Mouse (Mus musculus) MEL (cell line): ENCODE data around the gene Hsd17b12.

Experiments used
- EP300 ChIP-seq, 2 experiments: IDR thresholded peaks; 2 replicates each; pipeline ENCODE4 v1.6.1; 2011; ENCODE audit warnings: improper control_type of control experiment in 2 of 2, low read length in 2 of 2, low read depth in 1 of 2, mild to moderate bottlenecking in 1 of 2
- JUND ChIP-seq: IDR thresholded peaks from 2 replicates; pipeline ENCODE4 v1.6.1; 2011; ENCODE audit warnings: low read depth, mild to moderate bottlenecking, improper control_type of control experiment, low read length
- POLR2A ChIP-seq, 2 experiments: IDR thresholded peaks; 2 replicates each; pipeline ENCODE4 v1.6.1; 2011 to 2012; ENCODE audit warnings: low read length in 2 of 2, mild to moderate bottlenecking in 2 of 2, control low read depth in 1 of 2, improper control_type of control experiment in 1 of 2, low read depth in 1 of 2, moderate library complexity in 1 of 2; ENCODE audit not compliant: control insufficient read depth in 1 of 2, insufficient read depth in 1 of 2, poor library complexity in 1 of 2
- SIN3A ChIP-seq: IDR thresholded peaks from 2 replicates; pipeline ENCODE4 v1.6.1; 2012; ENCODE audit warnings: low read length, improper control_type of control experiment, inconsistent platforms
- TAL1 ChIP-seq: IDR thresholded peaks from 2 replicates; pipeline ENCODE4 v1.6.1; 2012; ENCODE audit warnings: mild to moderate bottlenecking, inconsistent platforms, low read length, moderate library complexity, mixed read lengths

DNA sequence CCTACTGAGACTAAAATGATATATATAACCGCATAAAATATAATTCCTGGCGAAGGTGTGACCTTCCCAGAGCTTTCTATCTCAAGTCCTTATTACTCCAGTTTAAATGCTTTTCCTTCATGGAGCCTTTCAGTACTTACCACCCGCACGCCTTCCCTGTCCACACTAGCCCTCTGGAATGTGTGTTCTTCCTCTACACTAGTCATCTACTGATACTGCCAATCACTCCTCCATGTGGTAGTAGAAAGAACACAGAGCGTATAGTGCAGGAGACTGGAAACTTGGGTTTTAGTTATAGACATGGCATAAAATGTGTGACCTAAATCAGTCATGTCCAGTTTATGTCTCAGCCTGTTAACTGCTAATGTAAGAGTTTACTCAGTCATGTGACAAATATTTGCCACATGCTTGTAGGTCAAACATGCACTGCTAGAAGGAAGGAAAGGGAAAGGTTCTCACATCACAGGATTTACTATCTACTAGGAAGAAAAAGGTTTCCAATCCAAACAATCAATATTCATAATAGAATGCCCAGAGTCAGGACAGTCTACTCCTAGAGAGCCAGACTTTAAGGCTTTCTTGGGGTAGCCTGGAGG, 91.1 kb downstream of the Hsd17b12 start:
- TF ChIP-seq POLR2A (IDR thresholded peaks at IDR 0.05; ENCODE audit: control insufficient read depth in 1 of 2, insufficient read depth in 1 of 2, low read depth in 1 of 2, low read length in 2 of 2, poor library complexity in 1 of 2) (no peak), JUND (no peak), TAL1 (no peak), SIN3A (no peak), EP300 (IDR thresholded peaks at IDR 0.05; ENCODE audit: low read depth in 1 of 2, low read length in 2 of 2) (no peak)
